Mouse (Mus musculus) naive thymus-derived CD4-positive, alpha-beta T cell, adult 5 months (primary cell): ENCODE results near the gene Ccdc96. TPM values are rescaled to one million over a fixed set of nuclear protein-coding genes. Genes with fewer than 3 reads are reported as not detected.

ENCODE experiments used
- polyA plus RNA-seq: library from polyadenylated mRNA; unstranded; fragments of 100-300 nt; shearing (Covaris generic); gene quantifications from one replicate; pipeline ENCODE4 v1.2.1, GENCODE M21; 2017

The Ccdc96 gene
- 0.10 TPM for polyA plus RNA-seq

DNA sequence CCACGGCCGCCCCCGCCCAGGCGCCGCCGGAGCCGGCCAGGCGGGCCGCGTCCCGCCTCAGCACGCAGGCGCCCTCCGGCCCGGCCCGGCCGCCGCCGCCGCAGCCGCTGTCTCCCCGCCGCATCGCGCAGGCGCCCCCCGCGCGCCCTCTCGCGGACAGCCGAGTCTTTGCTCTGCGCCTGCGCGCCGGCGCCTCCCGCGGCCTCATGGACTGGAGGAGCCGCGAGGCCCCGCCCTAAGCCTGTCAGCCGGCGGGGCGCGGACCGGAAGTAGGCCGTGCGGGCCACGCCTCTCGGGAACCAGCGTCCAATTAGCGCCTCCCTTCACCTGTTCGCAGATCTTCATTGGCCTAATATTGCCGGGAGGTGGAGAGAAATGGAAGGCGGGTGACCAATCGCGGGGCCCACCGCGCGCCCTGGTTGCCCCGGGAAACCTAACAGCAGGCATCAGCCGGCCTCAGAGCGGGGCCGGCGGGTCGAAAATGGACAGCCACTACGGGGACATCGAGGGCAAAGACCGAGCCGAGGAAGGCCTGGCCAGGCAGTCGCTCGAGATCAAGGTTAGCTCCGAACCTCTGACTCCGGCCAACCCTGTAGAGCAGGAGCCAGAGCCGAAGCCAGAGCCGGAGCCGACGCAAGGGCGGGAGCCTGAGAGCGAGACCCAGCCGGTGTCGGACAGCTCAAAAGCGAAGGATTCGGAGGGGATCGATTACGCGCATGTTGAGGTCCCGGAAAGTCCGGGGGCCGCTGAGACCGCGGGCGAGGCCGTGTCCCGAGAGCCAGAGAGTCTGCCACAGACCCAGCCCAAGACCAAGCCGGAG is at the start of gene Ccdc96, which contains the start of gene Tada2b:
TSS of gene Ccdc96 (plus strand) at position 418 of the 820 bp plus-strand sequence.
TSS of gene Tada2b (minus strand) at position 115 of the 820 bp plus-strand sequence.

DNA sequence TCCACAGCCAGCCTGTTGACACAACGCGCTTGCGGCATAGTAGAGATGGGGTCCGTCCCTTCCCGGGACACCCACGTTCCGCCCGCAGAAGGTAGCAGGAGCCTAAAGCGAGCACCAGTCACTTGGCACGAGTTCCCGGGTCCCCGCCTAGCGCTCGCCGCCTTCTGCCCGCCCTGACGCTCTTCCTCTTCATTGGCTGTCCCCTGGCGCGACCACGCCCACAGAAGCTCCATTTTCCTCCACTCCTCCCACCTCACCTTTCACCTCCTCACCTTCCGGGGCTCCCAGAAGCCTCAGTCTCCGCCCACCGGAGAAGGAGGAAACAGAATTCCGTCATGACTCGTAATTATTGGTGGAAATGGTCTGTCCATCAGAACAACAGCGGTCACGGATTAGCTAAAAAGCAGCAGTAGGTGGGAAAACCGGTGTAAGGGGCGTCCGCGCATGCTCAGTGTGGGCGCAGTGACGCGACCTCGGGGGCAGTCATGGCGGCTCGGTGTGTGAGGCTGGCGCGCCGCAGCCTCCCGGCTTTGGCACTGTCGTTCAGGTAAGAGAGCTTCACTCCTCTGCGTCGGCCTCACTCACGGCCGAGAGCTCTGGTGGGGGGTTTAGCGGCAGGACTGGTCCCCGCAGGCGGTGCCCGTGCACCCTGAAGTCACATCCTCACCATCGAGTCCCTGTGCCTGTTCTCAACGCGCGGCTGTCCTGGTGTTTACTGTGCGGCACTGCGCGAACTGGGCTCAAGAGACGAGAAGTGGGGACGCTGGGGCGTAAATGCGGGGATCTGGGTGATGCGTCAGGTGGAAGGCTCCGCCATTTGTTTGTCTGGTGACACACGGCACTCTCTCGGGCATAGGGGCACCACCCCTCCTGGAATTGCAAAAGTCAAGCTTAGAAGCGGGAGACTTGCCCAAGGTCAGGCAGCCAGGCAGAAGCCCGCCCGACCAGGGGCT is 19.4 kb upstream of the Ccdc96 start, which contains the start of gene Grpel1:
TSS of gene Grpel1 (plus strand) at position 290 of the 953 bp plus-strand sequence.

Other genes starting within 250 kb of the Ccdc96 start
- 12.5 TPM for gene Sorcs2, start 86.4 kb upstream of the Ccdc96 start, polyA plus RNA-seq
- 33.4 TPM for gene Grpel1, start 19.6 kb upstream of the Ccdc96 start, polyA plus RNA-seq
- 21.6 TPM for gene Tada2b, start 303 bp upstream of the Ccdc96 start, polyA plus RNA-seq
- 57.2 TPM for gene Tbc1d14, start 108.7 kb downstream of the Ccdc96 start, polyA plus RNA-seq
- gene D5Ertd579e, start 211.4 kb downstream of the Ccdc96 start, polyA plus RNA-seq = 35.9 TPM